Mouse (Mus musculus): Measurements from ENCODE around the gene Ccdc51. TPM values are rescaled to one million over a fixed set of nuclear protein-coding genes. Genes with fewer than 3 reads are reported as not detected.

The Ccdc51 gene
- total RNA-seq, 2 experiments from 2014 or later = 7.6 to 8.1 TPM

- DNase-seq (ENCODE audit: low spot score in 2 of 2) = peak in 1 of 2 experiments; percentile 58
- Histone ChIP-seq H3K4me3 (no peak overlapping the region), H3K27ac (peak overlapping the region; percentile 51; the same call in 1 of the 2 replicates)
- TF ChIP-seq CTCF (conservative IDR thresholded peaks at IDR 0.05) = no peak
Measured at GRCm38 (mm10) chr9:109105011-109105410, 22.7 kb downstream of the Ccdc51 start.

- Histone ChIP-seq H3K27ac (peak overlapping the region; percentile 51; the same call in 1 of the 2 replicates), H3K4me3 (no peak overlapping the region)
- no peak for TF ChIP-seq CTCF (conservative IDR thresholded peaks at IDR 0.05)
- DNase-seq (ENCODE audit: low spot score in 2 of 2) = no peak
Measured at GRCm38 (mm10) chr9:109105648-109106047, 23.4 kb downstream of the Ccdc51 start.

GRCm38 (mm10) chr9:109107341-109107740 is 25.0 kb downstream of the Ccdc51 start:
- no peak overlapping the region for H3K4me3 ChIP-seq
- no peak for TF ChIP-seq CTCF (conservative IDR thresholded peaks at IDR 0.05)
- DNase-seq (ENCODE audit: low spot score in 2 of 2) = no peak
- H3K27ac ChIP-seq = no peak overlapping the region

GRCm38 (mm10) chr9:109110240-109110639 is 27.9 kb downstream of the Ccdc51 start:
- DNase-seq (ENCODE audit: low spot score in 2 of 2) = no peak
- Histone ChIP-seq H3K27ac (no peak overlapping the region), H3K4me3 (no peak overlapping the region)
- no peak for TF ChIP-seq CTCF (conservative IDR thresholded peaks at IDR 0.05)

- Histone ChIP-seq H3K4me3 (no peak overlapping the region), H3K27ac (no peak overlapping the region)
- no peak for DNase-seq (ENCODE audit: low spot score in 2 of 2)
- no peak for TF ChIP-seq CTCF (conservative IDR thresholded peaks at IDR 0.05)
Measured at GRCm38 (mm10) chr9:109111101-109111500, 28.8 kb downstream of the Ccdc51 start.

- DNase-seq (ENCODE audit: low spot score in 2 of 2) = no peak
- TF ChIP-seq CTCF (conservative IDR thresholded peaks at IDR 0.05) = no peak
Measured at GRCm38 (mm10) chr9:109111591-109111990, 29.3 kb downstream of the Ccdc51 start.

GRCm38 (mm10) chr9:109113331-109113730 is 31.0 kb downstream of the Ccdc51 start:
- no peak for TF ChIP-seq CTCF (conservative IDR thresholded peaks at IDR 0.05)
- no peak for DNase-seq (ENCODE audit: low spot score in 2 of 2)
- no peak overlapping the region for H3K27ac ChIP-seq
- no peak overlapping the region for H3K4me3 ChIP-seq

More at GRCm38 (mm10) chr9:109111591-109111990, 29.3 kb downstream of the Ccdc51 start:
- Histone ChIP-seq H3K27ac (no peak overlapping the region), H3K4me3 (no peak overlapping the region)

- no peak for TF ChIP-seq CTCF (conservative IDR thresholded peaks at IDR 0.05)
- no peak for DNase-seq (ENCODE audit: low spot score in 2 of 2)
- Histone ChIP-seq H3K27ac (no peak overlapping the region), H3K4me3 (no peak overlapping the region)
Measured at GRCm38 (mm10) chr9:109114276-109114675, 32.0 kb downstream of the Ccdc51 start.

- TF ChIP-seq CTCF (conservative IDR thresholded peaks at IDR 0.05) = no peak
- DNase-seq (ENCODE audit: low spot score in 2 of 2) = no peak
- Histone ChIP-seq H3K4me3 (no peak overlapping the region), H3K27ac (no peak overlapping the region)
Measured at GRCm38 (mm10) chr9:109114871-109115270, 32.6 kb downstream of the Ccdc51 start.

- H3K4me3 ChIP-seq = no peak overlapping the region
- no peak for DNase-seq (ENCODE audit: low spot score in 2 of 2)
- no peak for TF ChIP-seq CTCF (conservative IDR thresholded peaks at IDR 0.05)
- H3K27ac ChIP-seq = no peak overlapping the region
Measured at GRCm38 (mm10) chr9:109116205-109116604, 33.9 kb downstream of the Ccdc51 start.

GRCm38 (mm10) chr9:109118106-109118505 is 35.8 kb downstream of the Ccdc51 start:
- no peak for TF ChIP-seq CTCF (conservative IDR thresholded peaks at IDR 0.05)
- H3K4me3 ChIP-seq = no peak overlapping the region
- no peak overlapping the region for H3K27ac ChIP-seq
- DNase-seq (ENCODE audit: low spot score in 2 of 2) = no peak

- no peak for DNase-seq (ENCODE audit: low spot score in 2 of 2)
- H3K4me3 ChIP-seq = no peak overlapping the region
- TF ChIP-seq CTCF (conservative IDR thresholded peaks at IDR 0.05) = no peak
- H3K27ac ChIP-seq = no peak overlapping the region
Measured at GRCm38 (mm10) chr9:109119571-109119970, 37.3 kb downstream of the Ccdc51 start.

- Histone ChIP-seq H3K4me3 (no peak overlapping the region), H3K27ac (no peak overlapping the region)
- no peak for TF ChIP-seq CTCF (conservative IDR thresholded peaks at IDR 0.05)
- no peak for DNase-seq (ENCODE audit: low spot score in 2 of 2)
Measured at GRCm38 (mm10) chr9:109120956-109121355, 38.7 kb downstream of the Ccdc51 start.

- DNase-seq (ENCODE audit: low spot score in 2 of 2) = peak; percentile 37 to 43
- no peak overlapping the region for H3K27ac ChIP-seq
- peak; percentile 77 for TF ChIP-seq CTCF (conservative IDR thresholded peaks at IDR 0.05)
- no peak overlapping the region for H3K4me3 ChIP-seq
Measured at GRCm38 (mm10) chr9:109122553-109123085, 40.3 kb downstream of the Ccdc51 start.
